Mouse (Mus musculus) layer of hippocampus, postnatal 25 days (tissue): ENCODE measurements around the gene Mmp11. TPM values are rescaled to one million over a fixed set of nuclear protein-coding genes. Genes with fewer than 3 reads are reported as not detected.
"Not testable (repeated sequence)": the region's sequence is repeated elsewhere in the genome, so short reads cannot be mapped to it uniquely, and the experiment has no call there.

Experiments used
- DNase-seq, 2 experiments: peaks; one replicate each; pipeline ENCODE4 v3.0.0; 2022; ENCODE audit warnings: mixed read lengths in 2 of 2, low spot score in 1 of 2; ENCODE audit errors: extremely low spot score in 1 of 2
- total RNA-seq, 2 experiments: library from RNA; stranded (reverse); gene quantifications; 2 replicates each; pipeline ENCODE4 v1.2.3; 2021

Mmp11 gene
- total RNA-seq, 2 experiments from 2014 or later: 1.4 to 2.1 TPM

- no peak for DNase-seq
Measured at GRCm38 (mm10) chr10:75898846-75899245, 37.5 kb downstream of the Mmp11 start.

- no peak for DNase-seq
Measured at GRCm38 (mm10) chr10:75898039-75898564, 38.2 kb downstream of the Mmp11 start.

- peak; percentile 52 to 89 for DNase-seq
Measured at GRCm38 (mm10) chr10:75897373-75897772, 38.9 kb downstream of the Mmp11 start.

- DNase-seq: no peak
Measured at GRCm38 (mm10) chr10:75896208-75896607, 40.1 kb downstream of the Mmp11 start.

- no peak for DNase-seq
Measured at GRCm38 (mm10) chr10:75895730-75896129, 40.6 kb downstream of the Mmp11 start.

GRCm38 (mm10) chr10:75894601-75895000 lies 41.7 kb downstream of the Mmp11 start:
- DNase-seq: no peak

GRCm38 (mm10) chr10:75893089-75893750 lies 43.1 kb downstream of the Mmp11 start, which contains the start of gene Derl3:
TSS of gene Derl3 (plus strand) at chr10:75893413.
- peak; percentile 80 to 87 for DNase-seq

- no peak for DNase-seq
Measured at GRCm38 (mm10) chr10:75889406-75890153, 46.7 kb downstream of the Mmp11 start.

- not testable (repeated sequence) for DNase-seq
Measured at GRCm38 (mm10) chr10:75887504-75887903, 48.8 kb downstream of the Mmp11 start.

- no peak for DNase-seq
Measured at GRCm38 (mm10) chr10:75884742-75885141, 51.6 kb downstream of the Mmp11 start.

- DNase-seq: peak; percentile 57 to 63
Measured at GRCm38 (mm10) chr10:75883232-75883552, 53.1 kb downstream of the Mmp11 start.

- no peak for DNase-seq
Measured at GRCm38 (mm10) chr10:75882433-75883231, 53.7 kb downstream of the Mmp11 start.

- DNase-seq: no peak
Measured at GRCm38 (mm10) chr10:75881578-75882432, 54.5 kb downstream of the Mmp11 start.

GRCm38 (mm10) chr10:75880771-75881577 lies 55.3 kb downstream of the Mmp11 start:
- DNase-seq: no peak

- no peak for DNase-seq
Measured at GRCm38 (mm10) chr10:75880351-75880750, 55.9 kb downstream of the Mmp11 start.

GRCm38 (mm10) chr10:75878836-75879235 lies 57.5 kb downstream of the Mmp11 start:
- DNase-seq: no peak

GRCm38 (mm10) chr10:75873543-75874170 lies 62.6 kb downstream of the Mmp11 start:
- no peak for DNase-seq
